Mouse (Mus musculus): Measurements from ENCODE around the gene 1700123O20Rik.

DNA sequence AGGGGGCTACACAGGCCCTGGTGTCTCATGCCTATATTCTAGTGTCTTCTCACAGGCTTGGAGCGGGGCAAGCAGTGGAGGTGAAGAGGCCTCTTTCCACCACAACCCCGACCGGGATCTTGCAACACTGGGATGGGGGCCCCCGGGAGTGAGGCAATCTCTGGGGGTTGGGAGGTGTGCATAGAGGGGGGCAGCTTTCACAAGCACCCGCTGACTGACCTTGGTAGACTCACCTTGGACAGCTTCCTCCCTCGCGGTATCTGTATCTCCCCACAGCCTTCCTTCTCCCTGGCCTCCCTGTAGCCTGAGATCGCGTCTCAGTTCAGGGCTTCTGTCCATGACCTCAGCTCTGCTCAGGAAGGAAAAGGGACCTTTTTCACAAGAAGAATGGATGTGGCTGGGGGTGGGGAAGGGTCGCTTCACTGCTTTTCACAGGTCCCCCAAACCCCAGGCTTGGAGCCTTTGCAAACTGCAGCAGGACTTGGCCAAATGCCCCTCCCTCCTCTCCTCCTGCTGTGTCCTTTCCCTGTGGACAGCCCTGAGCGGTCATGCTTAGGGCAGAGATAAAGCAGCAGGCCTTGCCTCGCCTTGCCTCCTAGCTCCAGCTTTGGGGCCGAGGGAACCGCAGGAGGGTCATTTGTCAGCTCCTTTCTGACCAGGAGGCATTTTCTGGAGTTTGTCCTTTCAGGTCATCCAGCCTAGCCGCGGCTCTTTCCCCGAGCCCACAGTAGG lies 20.7 kb downstream of the 1700123O20Rik start:
- TF ChIP-seq CTCF (IDR thresholded peaks at IDR 0.05; ENCODE audit: extremely low read depth, insufficient read length, insufficient replicate concordance, low read depth, low read length) (no peak), POLR2A (IDR thresholded peaks at IDR 0.05; ENCODE audit: low read depth, low read length) (no peak)

Measured in small intestine, adult 2 months (tissue).